8 mouse cellular contexts compared by ENCODE assay signal in the genomic region with DNA sequence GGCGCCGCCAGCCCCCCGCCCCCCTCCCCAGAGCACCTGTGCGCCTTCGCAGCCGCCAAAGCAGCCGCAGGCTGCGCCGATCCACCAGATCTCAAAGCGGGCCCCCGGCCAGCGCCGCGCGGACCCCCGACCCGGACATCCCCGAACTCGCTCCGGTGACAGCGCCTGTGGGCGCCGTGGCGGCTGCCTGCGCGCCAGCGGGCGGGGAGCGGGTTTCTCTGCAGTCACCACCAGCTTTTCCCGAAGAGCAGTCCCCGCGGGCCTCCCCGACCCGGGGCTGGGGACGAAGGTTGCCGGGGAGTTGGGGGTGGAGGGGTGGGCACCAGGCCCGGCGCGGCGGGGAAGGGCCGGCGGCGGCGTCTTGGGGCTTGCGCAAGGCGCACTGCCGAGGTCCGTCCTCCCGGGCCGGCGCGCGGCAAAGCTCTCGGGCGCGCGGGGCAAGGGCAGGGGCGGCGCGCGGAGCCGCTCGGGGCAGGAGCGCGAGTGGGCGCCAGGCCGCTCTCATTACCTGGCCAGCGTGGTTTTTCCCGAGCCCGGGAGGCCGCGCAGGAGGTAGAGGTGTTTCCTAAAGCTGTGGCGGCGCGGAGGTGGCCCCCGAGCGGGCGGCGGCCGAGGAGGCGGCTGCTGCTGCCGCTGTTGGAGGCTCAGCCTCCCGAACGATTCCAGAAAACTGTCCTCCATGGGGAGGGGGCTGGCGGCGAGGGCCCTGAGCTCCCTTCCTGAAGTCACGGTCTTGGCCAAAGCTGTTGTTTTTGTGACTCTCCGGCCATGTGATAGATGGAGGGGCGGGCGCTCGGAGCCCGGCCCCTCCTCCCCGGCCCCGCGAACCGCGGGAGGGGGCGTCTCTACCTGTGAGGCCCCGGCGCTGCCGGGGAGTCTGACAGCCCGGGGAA. TPM values are rescaled to one million over a fixed set of nuclear protein-coding genes. Genes with fewer than 3 reads are reported as not detected.
DNase-seq lines count a peak whose midpoint lies in the region; ATAC-seq and TF ChIP-seq lines count a peak whose summit lies in the region.

No protein-coding gene starts in this region.

- DNase-seq in heart, postnatal 36 days, result peak; percentile 54 to 68
- peak; percentile 45 to 59 for DNase-seq in layer of hippocampus, adult 8-10 months (ENCODE audit: low spot score in 2 of 2)
- peak; percentile 31 for DNase-seq in ovary, postnatal 10 days (ENCODE audit: low spot score)
- DNase-seq in thymus, postnatal 10 days (ENCODE audit: low spot score in 2 of 2), result peak; percentile 52 to 55

- 1% methylated on average over 100 of the region's 102 CpGs for WGBS in forebrain, embryonic 15.5 days
- under 1% methylated on average over 83 of the region's 102 CpGs for WGBS in lung, embryonic 16.5 days

- peak overlapping the region; percentile 93 for H3K4me3 ChIP-seq in E14TG2a.4 (replicated peaks; ENCODE audit: low read length)
- peak overlapping the region; percentile 99 for H3K4me3 ChIP-seq in brown adipose tissue, adult 24 weeks (ENCODE audit: insufficient read depth, low read depth, low read length)
- peak overlapping the region; percentile 86 for H3K4me3 ChIP-seq in forebrain, embryonic 15.5 days
- peak overlapping the region; percentile 74 for H3K4me3 ChIP-seq in lung, embryonic 16.5 days (ENCODE audit: low read length)

- peak overlapping the region; percentile 97 for H3K4me2 ChIP-seq in forebrain, embryonic 15.5 days (replicated peaks)
- H3K4me2 ChIP-seq in lung, embryonic 16.5 days (ENCODE audit: low read depth, low read length), result peak overlapping the region; percentile 95

- H3K4me1 ChIP-seq in E14TG2a.4 (replicated peaks; ENCODE audit: low read depth, low read length), result peaks cover 31% of the 10 kb centered on the region
- no peaks in the 10 kb centered on the region for H3K4me1 ChIP-seq in brown adipose tissue, adult 24 weeks (ENCODE audit: control insufficient read depth, insufficient read depth, insufficient read length, low read length)
- H3K4me1 ChIP-seq in forebrain, embryonic 15.5 days, result peaks cover 13% of the 10 kb centered on the region
- H3K4me1 ChIP-seq in lung, embryonic 16.5 days (replicated peaks; ENCODE audit: control insufficient read depth, insufficient read depth, low read length), result peaks cover 8% of the 10 kb centered on the region

- peak overlapping the region; percentile 64 for H3K9ac ChIP-seq in forebrain, embryonic 15.5 days (replicated peaks)
- H3K9ac ChIP-seq in lung, embryonic 16.5 days (ENCODE audit: low read length), result peak overlapping the region; percentile 66

- peak; percentile 79 for ATAC-seq in forebrain, embryonic 15.5 days (replicated peaks)
- ATAC-seq in lung, embryonic 16.5 days (ENCODE audit: low read depth), result peak; percentile 83

- intact Hi-C loops in heart, postnatal 36 days (cut with DNase I), result no loop called here

- H3K36me3 ChIP-seq in E14TG2a.4 (ENCODE audit: insufficient read depth, low read length), result no peaks in the 10 kb centered on the region
- 0 out of 2 replicates have a peak, but pooled peaks cover 2% of the 10 kb centered on the region for H3K36me3 ChIP-seq in forebrain, embryonic 15.5 days
- no peaks in the 10 kb centered on the region for H3K36me3 ChIP-seq in lung, embryonic 16.5 days (ENCODE audit: control insufficient read depth, insufficient read depth, low read length)

- H3K9me3 ChIP-seq in E14TG2a.4 (ENCODE audit: low read length), result no peaks in the 10 kb centered on the region
- H3K9me3 ChIP-seq in forebrain, embryonic 15.5 days, result no peaks in the 10 kb centered on the region
- H3K9me3 ChIP-seq in lung, embryonic 16.5 days (ENCODE audit: control insufficient read depth, low read length), result no peaks in the 10 kb centered on the region

- H3K27me3 ChIP-seq in E14TG2a.4 (ENCODE audit: insufficient read depth, low read length), result peaks cover 62% of the 10 kb centered on the region
- no peaks in the 10 kb centered on the region for H3K27me3 ChIP-seq in forebrain, embryonic 15.5 days
- peaks cover 2% of the 10 kb centered on the region; the same call in 1 of the 2 replicates for H3K27me3 ChIP-seq in lung, embryonic 16.5 days (ENCODE audit: control insufficient read depth, insufficient read depth, low read depth, low read length)

- H3K27ac ChIP-seq in brown adipose tissue, adult 24 weeks (replicated peaks; ENCODE audit: low read depth, low read length), result peak overlapping the region; percentile 92
- no peak overlapping the region for H3K27ac ChIP-seq in forebrain, embryonic 15.5 days (replicated peaks)
- H3K27ac ChIP-seq in lung, embryonic 16.5 days (ENCODE audit: low read length), result no peak overlapping the region

- TF ChIP-seq CTCF in E14TG2a.4 (conservative IDR thresholded peaks at IDR 0.05; ENCODE audit: low read length), result no peak

RNA-seq across cellular contexts. Expression of a gene that starts 3.0 kb away (rescaled TPM):
- 23.6 and 27.6 TPM in 2 replicates for polyA plus RNA-seq in brown adipose tissue, adult 24 weeks (2012; ENCODE audit: insufficient read depth, insufficient read length, missing spikeins)
- 8.3 and 9.4 TPM in 2 replicates for polyA plus RNA-seq in forebrain, embryonic 15.5 days (2015; fragmentation: Nextera tagmentation; extraction: Ambion mirVana)
- total RNA-seq in heart, postnatal 36 days (2021), result 1 to 10 TPM; 4.2 to 4.7 TPM
- 10 to 100 TPM; 49.7 to 69.3 (median 56.6) TPM for total RNA-seq in layer of hippocampus, adult 8-10 months (2022)
- polyA plus RNA-seq in lung, embryonic 16.5 days (2015; fragmentation: Nextera tagmentation; extraction: Ambion mirVana), result 5.7 and 7.2 TPM in 2 replicates
